Comparison of ENCODE assay signal across 21 mouse cellular contexts in genomic region chr9:22809621-22810126, GRCm38 (mm10).
DNase-seq lines count a peak whose midpoint lies in the region; ATAC-seq and TF ChIP-seq lines count a peak whose summit lies in the region.
"Had no signal": no experiment of that assay in that cellular context is flagged by ENCODE, and none has a peak within 500 bp of the region (broad histone marks: within the 10 kb centered on the region; RNA-seq: fewer than 3 reads in every experiment).

No protein-coding gene starts in this region.

- DNase-seq in heart, adult 11 months, result peak; percentile 60
- no peak for DNase-seq in heart, embryonic 10.5 days (ENCODE audit: low spot score)
- no peak for DNase-seq in liver, embryonic 13.5 days
- DNase-seq in liver, postnatal 0 days, result no peak
- DNase-seq in lung, postnatal 10 days, result no peak
- DNase-seq in kidney, postnatal 4 days, result no peak
- DNase-seq in thymus, postnatal 14 days, result no peak
- DNase-seq: adrenal gland, postnatal 14 days; B cell, adult 2 months; cerebellum, adult 2 months; cerebellum, postnatal 10 days; forebrain, postnatal 0 days; gastrocnemius, postnatal 14 days; heart, postnatal 36 days had no signal

- no peak overlapping the region; the same call in 1 of the 2 replicates for H3K9ac ChIP-seq in liver, embryonic 13.5 days
- no peak overlapping the region for H3K9ac ChIP-seq in liver, postnatal 0 days (replicated peaks)
- H3K9ac ChIP-seq: forebrain, embryonic 13.5 days; forebrain, postnatal 0 days; heart, embryonic 13.5 days; hindbrain, embryonic 15.5 days had no signal

- H3K9me3 ChIP-seq in heart, embryonic 10.5 days, result no peaks in the 10 kb centered on the region
- H3K9me3 ChIP-seq in liver, embryonic 13.5 days (replicated peaks), result no peaks in the 10 kb centered on the region
- H3K9me3 ChIP-seq in liver, postnatal 0 days (ENCODE audit: low read length), result no peaks in the 10 kb centered on the region
- H3K9me3 ChIP-seq: embryonic facial prominence, embryonic 10.5 days; forebrain, embryonic 13.5 days; heart, embryonic 13.5 days; hindbrain, embryonic 15.5 days had no signal

- 80% methylated on average over 4 of the region's 4 CpGs for WGBS in heart, embryonic 10.5 days
- WGBS in liver, embryonic 13.5 days (ENCODE audit: insufficient replicate concordance), result 59% methylated on average over 4 of the region's 4 CpGs
- WGBS in liver, postnatal 0 days (ENCODE audit: insufficient replicate concordance), result 68% methylated on average over 4 of the region's 4 CpGs

- H3K4me1 ChIP-seq in heart, embryonic 10.5 days, result peaks cover 34% of the 10 kb centered on the region
- H3K4me1 ChIP-seq in liver, embryonic 13.5 days (replicated peaks), result peaks cover 77% of the 10 kb centered on the region
- peaks cover 6% of the 10 kb centered on the region; the same call in 1 of the 2 replicates for H3K4me1 ChIP-seq in liver, postnatal 0 days (ENCODE audit: insufficient read depth)
- H3K4me1 ChIP-seq: forebrain, embryonic 13.5 days; hindbrain, embryonic 15.5 days had no signal

- no peak overlapping the region for H3K27ac ChIP-seq in heart, embryonic 10.5 days
- peak overlapping the region; percentile 77 for H3K27ac ChIP-seq in liver, embryonic 13.5 days
- H3K27ac ChIP-seq in liver, postnatal 0 days (ENCODE audit: low read depth), result 0 out of 2 replicates have a peak overlapping the region, but pooled peaks have one; percentile 11
- H3K27ac ChIP-seq: embryonic facial prominence, embryonic 10.5 days; forebrain, embryonic 13.5 days; heart, embryonic 13.5 days; hindbrain, embryonic 15.5 days had no signal

- H3K36me3 ChIP-seq in heart, embryonic 10.5 days, result no peaks in the 10 kb centered on the region
- H3K36me3 ChIP-seq in liver, embryonic 13.5 days, result no peaks in the 10 kb centered on the region
- H3K36me3 ChIP-seq in liver, postnatal 0 days (replicated peaks; ENCODE audit: insufficient read depth, low read length), result no peaks in the 10 kb centered on the region
- H3K36me3 ChIP-seq: embryonic facial prominence, embryonic 10.5 days; heart, embryonic 13.5 days; hindbrain, embryonic 15.5 days had no signal

- peak overlapping the region; percentile 45 for H3K4me2 ChIP-seq in liver, embryonic 13.5 days
- H3K4me2 ChIP-seq in liver, postnatal 0 days (ENCODE audit: low read depth, low read length), result no peak overlapping the region
- H3K4me2 ChIP-seq: forebrain, embryonic 13.5 days; heart, embryonic 13.5 days; hindbrain, embryonic 15.5 days had no signal

- TF ChIP-seq CTCF in liver, postnatal 0 days (IDR thresholded peaks at IDR 0.05; ENCODE audit: low read depth), result no peak

- no peaks in the 10 kb centered on the region for H3K27me3 ChIP-seq in heart, embryonic 10.5 days (ENCODE audit: insufficient read depth, poor library complexity, severe bottlenecking)
- no peaks in the 10 kb centered on the region for H3K27me3 ChIP-seq in liver, embryonic 13.5 days
- no peaks in the 10 kb centered on the region for H3K27me3 ChIP-seq in liver, postnatal 0 days (ENCODE audit: insufficient read depth, low read length)
- H3K27me3 ChIP-seq: forebrain, embryonic 13.5 days; heart, embryonic 13.5 days; hindbrain, embryonic 15.5 days; Patski had no signal

- TF ChIP-seq EP300 in liver, postnatal 0 days (IDR thresholded peaks at IDR 0.05; ENCODE audit: low read depth), result peak; percentile 32; the same call in 1 of the 2 replicates

- ATAC-seq in liver, embryonic 13.5 days (ENCODE audit: low read depth), result peak; percentile 40
- no peak for ATAC-seq in liver, postnatal 0 days
- ATAC-seq: activated CD4-positive, CD25-positive, alpha-beta regulatory T cell, adult 4 months; CD4-positive, CD25-positive, alpha-beta regulatory T cell, adult 4 months; forebrain, embryonic 13.5 days; forebrain, postnatal 0 days; Patski had no signal

- H3K4me3 ChIP-seq in heart, embryonic 10.5 days, result no peak overlapping the region
- no peak overlapping the region for H3K4me3 ChIP-seq in liver, embryonic 13.5 days (replicated peaks)
- no peak overlapping the region for H3K4me3 ChIP-seq in liver, postnatal 0 days (ENCODE audit: low read depth, low read length)
- H3K4me3 ChIP-seq: embryonic facial prominence, embryonic 10.5 days; forebrain, embryonic 13.5 days; heart, embryonic 13.5 days; hindbrain, embryonic 15.5 days had no signal
